Mouse (Mus musculus) cerebellum, adult (tissue): ENCODE data around the gene Arhgap8.
"Not testable (repeated sequence)": the region's sequence is repeated elsewhere in the genome, so short reads cannot be mapped to it uniquely, and the experiment has no call there.

Experiments
- ATAC-seq: cut with Nextera tagmentation; 2 replicates; pipeline ENCODE4 v1.9.2; 2017; ENCODE audit warnings: mild to moderate bottlenecking, moderate library complexity, mixed read lengths; ENCODE audit not compliant: insufficient number of reproducible peaks, low FRiP score, low TSS enrichment

The Arhgap8 gene

DNA sequence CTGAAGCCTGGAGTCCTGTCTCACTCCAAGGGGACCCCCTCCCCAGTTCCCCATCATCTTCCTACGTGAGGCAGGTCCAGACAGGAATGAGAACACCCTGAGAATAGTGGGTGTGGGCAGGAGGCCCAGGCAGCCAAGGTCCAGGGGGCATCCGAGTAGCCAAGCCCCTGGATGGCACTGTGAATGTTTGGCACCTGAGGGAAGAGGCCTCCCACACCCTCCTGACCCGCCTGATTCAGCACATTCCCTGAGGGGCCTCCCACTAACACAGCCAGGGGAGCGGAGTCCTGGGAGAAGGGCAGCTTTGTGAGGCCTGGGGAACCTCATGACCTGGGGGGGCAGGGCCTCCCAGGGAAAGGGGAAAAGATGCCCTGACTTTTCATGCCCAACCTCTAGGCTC, 23.8 kb upstream of the Arhgap8 start:
- ATAC-seq, result no peak

DNA sequence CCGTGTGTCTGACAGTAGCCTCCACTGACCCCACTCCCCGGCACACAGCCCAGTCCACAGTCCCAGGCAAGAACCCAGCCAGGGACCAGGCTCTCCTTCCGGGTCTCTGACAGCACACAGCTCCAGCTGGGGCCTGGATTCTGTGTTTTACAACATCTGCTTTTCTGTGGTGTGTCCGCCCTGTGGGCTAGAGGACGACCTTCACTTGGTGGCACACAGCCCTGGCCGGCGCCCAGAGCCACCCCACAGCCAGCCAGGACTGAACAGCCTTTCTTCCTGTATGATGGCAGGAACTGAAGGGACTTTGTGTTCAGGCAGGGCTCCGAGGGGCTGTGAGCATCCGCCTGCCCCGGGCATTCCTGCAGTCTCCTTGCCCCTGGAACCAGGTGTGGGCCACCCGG, 22.2 kb upstream of the Arhgap8 start:
- ATAC-seq, result no peak

DNA sequence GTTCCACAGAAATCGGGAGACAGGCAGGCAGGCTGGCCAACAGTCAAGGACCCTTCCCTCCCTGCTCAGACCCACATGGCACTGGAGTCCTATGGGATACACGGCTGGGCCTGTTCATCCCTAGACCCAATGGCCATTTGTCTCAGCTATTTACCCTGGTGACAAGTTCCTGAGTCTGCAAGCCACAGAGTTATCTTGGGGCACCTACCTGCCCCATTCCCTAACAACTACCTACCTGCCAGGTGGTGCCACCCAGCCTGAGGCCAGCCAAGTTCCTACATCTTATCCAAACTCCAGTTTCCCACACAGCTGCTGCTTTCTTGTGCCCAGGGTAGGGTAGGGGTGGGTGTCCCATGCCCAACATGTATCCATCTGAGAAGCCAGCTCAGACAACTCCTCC, 21.7 kb upstream of the Arhgap8 start:
- no peak for ATAC-seq

DNA sequence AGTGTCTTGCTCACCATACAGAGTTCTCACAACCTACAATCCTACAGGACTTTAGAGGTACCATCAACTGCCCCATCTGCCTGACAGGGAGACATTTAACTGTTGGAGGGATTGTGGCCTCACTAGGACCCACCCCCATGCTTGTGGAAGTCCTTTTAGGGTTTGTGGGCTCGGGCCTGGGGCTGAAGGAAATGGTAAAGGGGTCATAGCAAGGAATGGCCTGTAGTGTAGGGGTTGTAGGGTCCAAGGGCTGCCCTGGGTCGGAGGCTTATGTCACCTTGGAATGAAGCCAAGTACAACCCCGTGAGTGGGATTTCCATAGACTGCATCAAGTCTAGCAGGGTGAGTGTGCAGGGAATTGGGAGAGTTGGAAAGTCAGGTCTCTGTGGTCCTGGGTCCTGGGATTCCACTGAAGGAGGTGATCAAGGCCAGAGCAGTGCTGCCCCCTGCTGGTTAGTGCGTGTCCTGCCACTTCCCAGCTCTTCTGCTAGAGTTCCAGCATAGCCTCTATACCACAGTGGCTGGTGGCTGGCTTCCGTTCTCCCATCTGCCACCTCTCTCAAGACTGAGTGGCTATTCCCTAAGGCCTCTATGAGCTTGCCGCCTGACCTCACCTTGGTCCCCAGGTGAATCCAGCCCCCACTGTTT, 19.6 kb upstream of the Arhgap8 start:
- ATAC-seq, result 0 out of 2 replicates have a peak, but pooled peaks have one; percentile 21

DNA sequence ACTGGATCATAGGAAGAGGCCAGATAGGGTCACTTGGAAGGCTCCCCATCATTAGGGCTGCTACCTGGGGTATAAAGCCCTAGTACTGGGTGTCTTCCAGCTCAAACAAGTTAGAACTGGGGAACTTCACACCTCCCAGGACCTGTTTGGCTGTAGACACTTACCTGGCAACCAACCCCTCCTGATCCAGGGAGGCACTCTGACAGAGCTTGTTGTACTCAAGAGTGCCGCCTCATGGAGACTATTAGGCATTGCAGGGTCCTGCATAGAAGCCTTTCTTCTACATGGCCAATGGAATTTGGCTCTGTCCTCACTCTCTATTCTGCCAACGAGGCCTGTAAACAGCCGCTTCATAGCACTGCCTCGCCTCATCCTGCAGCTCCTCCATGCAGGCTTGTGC, 17.9 kb upstream of the Arhgap8 start:
- no peak for ATAC-seq

- ATAC-seq, result no peak
Measured at GRCm38 (mm10) chr15:84702391-84703345, 17.2 kb upstream of the Arhgap8 start.

DNA sequence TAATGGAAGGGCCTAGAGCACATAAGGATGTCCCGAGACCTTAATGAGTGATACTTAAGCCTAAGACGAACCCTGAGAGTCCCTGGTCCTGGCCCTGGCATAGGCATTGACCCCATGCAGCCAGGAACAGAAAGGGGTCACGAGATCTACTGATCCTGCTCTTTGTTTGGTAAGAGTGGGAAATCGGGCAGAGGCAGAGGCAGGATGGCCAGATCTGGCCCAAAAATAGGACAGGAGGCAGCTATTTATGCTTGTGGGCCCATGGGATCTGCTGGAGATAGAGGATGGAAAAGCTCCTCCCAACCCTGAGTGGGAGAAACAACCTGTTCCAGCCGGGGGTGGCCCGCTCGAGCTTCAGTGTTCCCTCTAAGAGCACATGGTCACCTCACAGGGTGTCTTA, 15.9 kb upstream of the Arhgap8 start:
- no peak for ATAC-seq

GRCm38 (mm10) chr15:84705351-84705901, 14.4 kb upstream of the Arhgap8 start:
- no peak for ATAC-seq

DNA sequence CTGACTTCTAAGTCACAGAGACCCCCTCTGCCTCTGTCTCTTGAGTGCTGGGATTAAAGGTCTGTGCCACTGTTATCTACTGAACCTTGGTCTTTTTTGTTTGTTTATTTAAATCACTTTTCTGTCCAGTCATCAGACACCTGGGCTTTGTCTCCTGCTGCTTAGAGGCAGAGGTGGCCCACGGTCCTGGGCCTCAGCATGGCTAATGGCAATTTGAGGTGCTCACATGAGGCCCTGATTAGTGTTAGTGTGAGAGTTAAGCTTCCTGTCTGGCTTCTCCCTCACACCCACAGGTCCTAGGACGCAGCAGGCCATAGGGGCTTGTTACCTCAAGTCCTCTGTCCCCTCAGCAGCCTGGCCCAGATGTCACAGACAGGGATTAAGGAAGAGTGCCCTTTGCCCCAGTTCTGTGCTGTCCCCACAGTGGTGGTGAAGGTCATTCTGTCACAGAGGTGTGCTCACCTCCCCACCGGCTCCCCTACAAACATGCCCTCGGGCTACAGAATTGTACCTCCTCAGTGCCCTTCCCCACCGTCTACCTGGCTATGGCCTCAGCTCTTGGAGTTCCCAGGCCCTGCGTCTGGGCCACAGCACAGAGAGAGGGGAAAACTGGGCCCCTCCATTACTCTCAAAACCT, 12.8 kb upstream of the Arhgap8 start:
- ATAC-seq, result no peak

DNA sequence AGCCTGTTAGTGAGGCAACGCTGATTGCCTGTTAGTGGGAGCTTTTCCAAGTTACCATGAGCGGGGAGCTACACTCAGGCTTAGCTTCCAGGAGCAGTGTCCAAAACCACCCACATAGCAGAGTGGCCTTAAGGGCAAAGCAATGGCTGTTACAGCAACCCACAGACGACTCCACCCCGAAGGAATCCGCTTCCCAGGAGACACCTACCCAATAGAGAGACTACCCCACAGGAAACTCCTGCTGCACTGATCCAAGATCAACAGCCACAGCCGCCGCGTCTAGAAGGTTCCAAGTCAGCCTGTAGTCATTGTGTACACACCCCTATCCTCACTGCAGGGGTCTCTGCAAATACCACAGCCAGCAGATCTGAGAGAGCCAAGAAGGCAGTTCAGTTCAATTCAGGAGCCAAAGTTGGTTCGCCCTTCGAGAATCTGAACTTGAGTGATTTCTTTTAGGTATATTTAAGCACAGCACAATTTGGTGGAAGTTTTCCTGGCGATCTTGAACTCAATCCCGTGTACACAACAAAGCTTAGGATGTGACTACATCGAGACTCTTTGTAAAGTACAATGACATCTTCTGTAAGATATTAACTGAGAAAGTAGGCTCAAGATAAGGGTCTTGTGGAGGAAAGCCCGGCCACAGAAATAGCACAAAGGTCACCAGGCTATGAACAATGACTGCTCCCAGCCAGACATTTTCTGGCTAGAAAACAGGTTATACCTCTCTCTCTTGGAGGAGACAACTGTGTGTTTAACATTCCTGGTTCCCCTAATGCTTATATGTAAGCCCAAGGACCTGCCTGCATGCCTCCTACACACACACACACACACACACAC, 7.1 kb upstream of the Arhgap8 start:
- ATAC-seq, result no peak

DNA sequence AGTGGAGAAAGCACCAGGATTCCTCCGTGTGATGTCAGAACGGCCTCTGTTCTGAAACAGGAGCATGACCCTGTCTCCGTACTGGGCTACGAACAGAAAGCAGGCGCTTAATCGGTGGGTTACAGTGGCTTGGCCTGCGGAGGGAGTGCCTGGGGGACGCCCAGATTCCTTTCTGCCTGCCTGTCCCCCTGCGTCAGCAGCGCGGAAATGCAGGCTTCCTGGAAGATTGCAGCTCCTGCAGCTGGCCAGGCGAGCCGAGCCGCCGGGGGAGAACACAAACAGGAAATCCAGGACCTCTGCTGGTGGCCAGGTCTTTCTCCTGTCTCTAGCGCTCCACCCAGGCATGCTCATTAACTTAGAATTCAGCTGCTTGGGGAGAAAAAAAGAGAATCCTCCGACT, 5.1 kb upstream of the Arhgap8 start:
- no peak for ATAC-seq

- ATAC-seq, result no peak
Measured at GRCm38 (mm10) chr15:84715132-84715531, 4.7 kb upstream of the Arhgap8 start.

DNA sequence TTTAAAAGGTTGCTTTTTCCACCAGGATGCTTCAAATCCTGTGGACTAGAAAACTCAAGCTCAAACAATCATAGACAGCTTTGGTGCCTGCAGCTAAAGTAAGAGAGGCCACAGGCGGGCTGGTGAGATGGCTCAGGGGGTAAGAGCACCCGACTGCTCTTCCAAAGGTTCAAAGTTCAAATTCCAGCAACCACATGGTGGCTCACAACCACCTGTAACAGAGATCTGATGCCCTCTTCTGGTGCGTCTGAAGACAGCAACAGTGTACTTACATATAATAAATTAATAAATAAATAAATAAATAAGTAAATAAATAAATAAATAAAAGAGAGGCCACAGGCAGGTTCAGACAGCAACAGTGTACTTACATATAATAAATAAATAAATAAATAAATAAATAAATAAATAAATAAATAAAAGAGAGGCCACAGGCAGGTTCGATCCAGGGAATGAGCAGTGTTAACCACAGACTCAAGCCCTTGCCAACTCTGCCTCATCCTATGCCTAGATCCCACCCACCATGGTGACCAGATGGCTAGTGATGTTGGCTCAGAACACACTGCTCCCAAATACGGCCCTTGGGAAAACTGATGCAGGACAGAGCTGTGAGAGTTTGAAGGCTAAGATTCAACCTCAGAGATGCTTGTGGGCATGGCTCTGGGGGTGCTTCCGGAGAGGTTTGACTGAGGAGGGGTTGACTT, 2.1 kb upstream of the Arhgap8 start:
- not testable (repeated sequence) for ATAC-seq

GRCm38 (mm10) chr15:84718785-84719184, 1.1 kb upstream of the Arhgap8 start:
- no peak for ATAC-seq

DNA sequence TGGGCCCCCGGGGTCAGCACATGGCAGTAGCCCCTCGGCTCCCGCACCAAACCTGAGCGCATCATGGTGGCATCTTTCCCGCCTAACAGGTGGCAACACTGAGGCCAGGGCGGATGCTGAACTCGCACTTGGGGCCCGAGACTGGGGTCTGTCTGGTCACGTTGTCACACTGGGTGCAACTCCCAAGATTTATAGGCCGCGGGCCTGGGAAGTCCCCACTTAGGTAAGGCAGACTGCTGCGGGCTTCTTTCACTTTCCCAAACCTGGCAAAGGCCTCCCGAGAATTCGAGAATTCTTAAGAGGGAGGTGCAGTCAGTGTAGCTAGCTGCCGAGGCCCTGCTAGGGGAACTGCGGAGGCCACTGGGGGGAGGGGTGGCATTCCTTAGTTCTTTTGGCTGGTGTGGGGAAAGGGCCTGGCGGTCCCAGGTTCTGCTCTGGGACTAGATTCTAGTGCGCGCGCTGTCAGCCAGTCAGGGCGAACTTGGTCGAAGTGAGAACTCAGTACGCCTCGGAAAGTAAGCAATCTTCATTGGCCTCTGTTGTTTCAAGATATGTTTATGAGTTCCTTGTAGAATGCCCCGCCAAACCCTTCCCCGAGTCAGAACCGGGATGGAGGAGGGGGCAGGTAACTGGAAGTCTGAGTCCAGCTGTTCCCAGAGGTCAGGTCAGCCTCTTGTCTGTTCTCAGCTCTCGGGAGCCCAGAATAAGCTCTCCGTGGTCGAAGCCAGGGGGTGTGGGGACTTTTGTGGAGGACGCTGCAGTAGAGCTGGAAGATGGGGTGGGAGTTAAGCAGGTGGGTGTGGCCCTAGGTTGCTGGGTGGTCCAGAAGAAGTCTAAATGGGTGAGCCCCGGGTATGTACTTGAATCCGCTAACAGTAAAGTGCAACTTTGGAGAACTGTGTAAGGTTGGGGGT, 696 bp downstream of the Arhgap8 start:
- ATAC-seq, result no peak

- ATAC-seq, result not testable (repeated sequence)
Measured at GRCm38 (mm10) chr15:84723656-84724055, 3.8 kb downstream of the Arhgap8 start.

GRCm38 (mm10) chr15:84724199-84724598, 4.3 kb downstream of the Arhgap8 start:
- no peak for ATAC-seq

- ATAC-seq, result no peak
Measured at GRCm38 (mm10) chr15:84729685-84730084, 9.8 kb downstream of the Arhgap8 start.
